Mouse (Mus musculus): ENCODE measurements around the gene Hist2h2bb. TPM values are rescaled to one million over a fixed set of nuclear protein-coding genes. Genes with fewer than 3 reads are reported as not detected.

The Hist2h2bb gene
- polyA plus RNA-seq, 1 experiment: 5.4 TPM

- Histone ChIP-seq H3K27me3 (ENCODE audit: control insufficient read depth, insufficient read depth, low read length) (no peaks in the 10 kb centered on the region), H3K4me1 (ENCODE audit: control insufficient read depth, insufficient read depth, low read length) (no peaks in the 10 kb centered on the region), H3K27ac (ENCODE audit: insufficient read depth, low read length) (no peak overlapping the region), H3K4me3 (replicated peaks; ENCODE audit: insufficient read depth, low read depth, low read length) (no peak overlapping the region)
- no peak for DNase-seq
- WGBS: 96% methylated on average over 3 of the region's 3 CpGs
- TF ChIP-seq POLR2A (IDR thresholded peaks at IDR 0.05; ENCODE audit: borderline replicate concordance, insufficient read depth, low read length) (no peak), CTCF (IDR thresholded peaks at IDR 0.05; ENCODE audit: borderline replicate concordance, insufficient read depth, low read depth, low read length) (no peak)
These were observed 17.8 kb upstream of the Hist2h2bb start for GRCm38 (mm10) chr3:96251787-96252186.

- 29% methylated on average over 10 of the region's 10 CpGs for WGBS
These were observed 14.7 kb upstream of the Hist2h2bb start for GRCm38 (mm10) chr3:96254683-96255355.

DNA sequence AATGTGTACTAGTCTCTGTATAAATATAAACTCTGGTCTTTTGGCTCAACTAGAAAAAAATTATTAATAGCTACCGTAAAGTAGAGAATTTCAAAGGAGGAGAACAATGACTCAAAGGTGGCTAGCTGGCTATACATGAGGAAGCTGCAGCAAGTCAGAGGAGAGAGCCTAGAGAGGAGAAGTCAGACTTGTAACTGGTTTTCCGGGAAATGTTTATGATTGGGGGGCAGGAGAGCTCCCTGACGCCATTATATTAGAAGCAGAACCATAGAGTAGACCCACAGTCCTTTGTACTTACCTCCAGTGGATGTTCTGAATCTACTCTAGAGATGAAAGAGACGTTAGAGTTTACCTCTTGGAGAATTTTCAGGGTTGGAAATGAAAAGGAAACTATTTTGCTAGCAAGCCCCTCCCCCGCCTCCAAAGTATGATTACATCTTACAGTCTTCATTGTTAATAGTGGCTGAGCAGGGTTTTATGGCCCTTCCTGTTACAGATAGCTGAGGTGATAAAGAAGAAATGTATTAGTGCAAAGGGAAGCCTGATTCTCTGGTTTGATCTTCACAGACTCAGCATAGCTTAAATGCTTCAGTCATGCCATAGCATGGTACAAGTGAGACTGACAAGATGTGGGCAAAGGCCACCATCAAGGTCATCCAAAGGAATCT lies 13.5 kb upstream of the Hist2h2bb start:
- Histone ChIP-seq H3K4me3 (replicated peaks; ENCODE audit: insufficient read depth, low read depth, low read length) (no peak overlapping the region), H3K4me1 (ENCODE audit: control insufficient read depth, insufficient read depth, low read length) (no peaks in the 10 kb centered on the region; the same call in 1 of the 2 replicates), H3K27ac (ENCODE audit: insufficient read depth, low read length) (no peak overlapping the region), H3K27me3 (ENCODE audit: control insufficient read depth, insufficient read depth, low read length) (no peaks in the 10 kb centered on the region)
- WGBS: 86% methylated on average over 5 of the region's 5 CpGs
- no peak for TF ChIP-seq CTCF (IDR thresholded peaks at IDR 0.05; ENCODE audit: borderline replicate concordance, insufficient read depth, low read depth, low read length)
- TF ChIP-seq POLR2A (IDR thresholded peaks at IDR 0.05; ENCODE audit: borderline replicate concordance, insufficient read depth, low read length): no peak
- no peak for DNase-seq

More at GRCm38 (mm10) chr3:96254683-96255355, 14.7 kb upstream of the Hist2h2bb start:
- no peaks in the 10 kb centered on the region for H3K4me1 ChIP-seq (ENCODE audit: control insufficient read depth, insufficient read depth, low read length)
- no peak overlapping the region for H3K4me3 ChIP-seq (replicated peaks; ENCODE audit: insufficient read depth, low read depth, low read length)
- no peak for DNase-seq
- no peak for TF ChIP-seq CTCF (IDR thresholded peaks at IDR 0.05; ENCODE audit: borderline replicate concordance, insufficient read depth, low read depth, low read length)
- TF ChIP-seq POLR2A (IDR thresholded peaks at IDR 0.05; ENCODE audit: borderline replicate concordance, insufficient read depth, low read length): no peak
- no peak overlapping the region for H3K27ac ChIP-seq (ENCODE audit: insufficient read depth, low read length)
- H3K27me3 ChIP-seq (ENCODE audit: control insufficient read depth, insufficient read depth, low read length): no peaks in the 10 kb centered on the region

GRCm38 (mm10) chr3:96257190-96257589 lies 12.4 kb upstream of the Hist2h2bb start:
- Histone ChIP-seq H3K27me3 (ENCODE audit: control insufficient read depth, insufficient read depth, low read length) (no peaks in the 10 kb centered on the region), H3K4me1 (ENCODE audit: control insufficient read depth, insufficient read depth, low read length) (no peaks in the 10 kb centered on the region; the same call in 1 of the 2 replicates), H3K27ac (ENCODE audit: insufficient read depth, low read length) (no peak overlapping the region), H3K4me3 (replicated peaks; ENCODE audit: insufficient read depth, low read depth, low read length) (no peak overlapping the region)
- TF ChIP-seq POLR2A (IDR thresholded peaks at IDR 0.05; ENCODE audit: borderline replicate concordance, insufficient read depth, low read length) (no peak), CTCF (IDR thresholded peaks at IDR 0.05; ENCODE audit: borderline replicate concordance, insufficient read depth, low read depth, low read length) (no peak)
- DNase-seq: no peak
- 91% methylated on average over 3 of the region's 3 CpGs for WGBS

- H3K27ac ChIP-seq (ENCODE audit: insufficient read depth, low read length): no peak overlapping the region
- no peak for TF ChIP-seq CTCF (IDR thresholded peaks at IDR 0.05; ENCODE audit: borderline replicate concordance, insufficient read depth, low read depth, low read length)
- H3K4me1 ChIP-seq (ENCODE audit: control insufficient read depth, insufficient read depth, low read length): peaks cover 3% of the 10 kb centered on the region; the same call in 1 of the 2 replicates
- no peaks in the 10 kb centered on the region for H3K27me3 ChIP-seq (ENCODE audit: control insufficient read depth, insufficient read depth, low read length)
- WGBS: 75% methylated on average over 5 of the region's 5 CpGs
- no peak for DNase-seq
- no peak overlapping the region for H3K4me3 ChIP-seq (replicated peaks; ENCODE audit: insufficient read depth, low read depth, low read length)
These were observed 9.3 kb upstream of the Hist2h2bb start for GRCm38 (mm10) chr3:96260220-96260619.

- no peaks in the 10 kb centered on the region for H3K27me3 ChIP-seq (ENCODE audit: control insufficient read depth, insufficient read depth, low read length)
- peak in 1 of 2 experiments; percentile 23 for DNase-seq
- H3K27ac ChIP-seq (ENCODE audit: insufficient read depth, low read length): peak overlapping the region; percentile 75
- H3K4me3 ChIP-seq (replicated peaks; ENCODE audit: insufficient read depth, low read depth, low read length): peak overlapping the region; percentile 72
- no peak for TF ChIP-seq POLR2A (IDR thresholded peaks at IDR 0.05; ENCODE audit: borderline replicate concordance, insufficient read depth, low read length)
- no peak for TF ChIP-seq CTCF (IDR thresholded peaks at IDR 0.05; ENCODE audit: borderline replicate concordance, insufficient read depth, low read depth, low read length)
- WGBS: 32% methylated on average over 3 of the region's 3 CpGs
- peaks cover 3% of the 10 kb centered on the region; the same call in 1 of the 2 replicates for H3K4me1 ChIP-seq (ENCODE audit: control insufficient read depth, insufficient read depth, low read length)
These were observed 7.9 kb upstream of the Hist2h2bb start for GRCm38 (mm10) chr3:96261623-96262022.

DNA sequence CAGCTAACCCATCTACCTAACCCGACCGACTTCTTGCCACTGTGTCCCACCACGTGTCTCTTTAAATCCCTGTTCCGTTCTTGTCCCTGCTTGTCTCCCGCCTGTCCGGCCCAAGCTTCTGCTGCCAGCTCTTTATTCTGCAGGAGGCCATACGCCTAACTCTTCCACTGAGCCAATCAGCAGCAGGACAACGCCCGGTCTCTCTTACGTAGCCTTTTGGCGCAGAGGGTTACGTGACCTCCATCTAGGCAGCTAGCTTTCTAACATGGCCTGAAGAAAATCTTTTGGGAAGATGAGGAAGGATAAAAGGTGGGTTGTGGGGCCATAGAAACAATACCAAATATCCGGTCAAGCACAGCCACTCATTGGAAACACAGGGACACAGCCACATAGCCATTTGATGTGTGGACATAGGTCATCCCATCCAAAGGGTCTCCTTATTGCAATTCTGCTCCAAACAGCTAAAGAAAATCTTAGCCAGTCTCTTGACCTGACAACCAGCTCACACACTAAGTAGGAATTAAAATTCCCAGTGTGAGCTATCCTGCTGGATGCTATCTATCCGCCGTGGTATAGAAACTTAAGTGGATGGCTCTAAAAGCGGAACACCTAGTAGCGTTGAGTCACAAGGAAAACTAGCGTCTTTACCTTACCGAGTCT lies 7.2 kb upstream of the Hist2h2bb start:
- Histone ChIP-seq H3K27me3 (ENCODE audit: control insufficient read depth, insufficient read depth, low read length) (no peaks in the 10 kb centered on the region), H3K4me3 (replicated peaks; ENCODE audit: insufficient read depth, low read depth, low read length) (peak overlapping the region; percentile 72), H3K27ac (ENCODE audit: insufficient read depth, low read length) (peak overlapping the region; percentile 91), H3K4me1 (ENCODE audit: control insufficient read depth, insufficient read depth, low read length) (peaks cover 3% of the 10 kb centered on the region; the same call in 1 of the 2 replicates)
- WGBS: under 1% methylated on average over 19 of the region's 19 CpGs
- no peak for TF ChIP-seq CTCF (IDR thresholded peaks at IDR 0.05; ENCODE audit: borderline replicate concordance, insufficient read depth, low read depth, low read length)
- TF ChIP-seq POLR2A (IDR thresholded peaks at IDR 0.05; ENCODE audit: borderline replicate concordance, insufficient read depth, low read length): peak; percentile 80; the same call in 1 of the 2 replicates
- DNase-seq: peak; percentile 89 to 96
